Mouse (Mus musculus) A20 (cell line): ENCODE data around the gene Sh2d3c.

Experiments
- DNase-seq: peaks from one replicate; pipeline ENCODE4 v3.0.0-alpha.2; 2011; ENCODE audit warnings: low read depth, low spot score

Sh2d3c gene

GRCm38 (mm10) chr2:32791297-32791696 is 70.4 kb downstream of the Sh2d3c start:
- DNase-seq: no peak

GRCm38 (mm10) chr2:32795748-32796418 is 75.0 kb downstream of the Sh2d3c start:
- DNase-seq: no peak

GRCm38 (mm10) chr2:32798251-32798962 is 77.6 kb downstream of the Sh2d3c start:
- DNase-seq: no peak
